Mouse (Mus musculus): Measurements from ENCODE around the gene Serpina3i.

- TF ChIP-seq CTCF (IDR thresholded peaks at IDR 0.05; ENCODE audit: low read depth, low read length) = no peak
- TF ChIP-seq GATA1 (IDR thresholded peaks at IDR 0.05; ENCODE audit: borderline replicate concordance, low read length) = no peak
- no peak for TF ChIP-seq TAL1 (conservative IDR thresholded peaks at IDR 0.05; ENCODE audit: low read depth, low read length)
- TF ChIP-seq POLR2AphosphoS5 (IDR thresholded peaks at IDR 0.05; ENCODE audit: insufficient replicate concordance, low read depth, low read length) = no peak
These were observed 17.8 kb upstream of the Serpina3i start for GRCm38 (mm10) chr12:104245092-104245491.
